Mouse (Mus musculus): Measurements from ENCODE around the gene Slc17a8. TPM values are rescaled to one million over a fixed set of nuclear protein-coding genes. Genes with fewer than 3 reads are reported as not detected.
"Not testable (repeated sequence)": the region's sequence is repeated elsewhere in the genome, so short reads cannot be mapped to it uniquely, and the experiment has no call there.

The Slc17a8 gene
- polyA plus RNA-seq (2015; fragmentation: Nextera tagmentation; extraction: Ambion mirVana), result 0.17 and 0.27 TPM in 2 replicates

- no peak within 1 kb of the TSS for H3K4me2 ChIP-seq (replicated peaks)
- H3K9ac ChIP-seq, result no peak within 1 kb of the TSS
- no peak within 1 kb of the TSS for H3K4me3 ChIP-seq (replicated peaks)
- 32% methylated on average over 7 of the region's 7 CpGs for WGBS
- H3K4me1 ChIP-seq, result no peaks in the 10 kb centered on the region
- no peak within 1 kb of the TSS for H3K27ac ChIP-seq (replicated peaks)
- H3K36me3 ChIP-seq, result no peaks in the 10 kb centered on the region
- ATAC-seq (ENCODE audit: insufficient number of reproducible peaks, low FRiP score, low TSS enrichment, low read depth), result no peak
- H3K27me3 ChIP-seq, result no peaks in the 10 kb centered on the region
- no peaks in the 10 kb centered on the region for H3K9me3 ChIP-seq (replicated peaks)
These were observed at the start of gene Slc17a8 for GRCm38 (mm10) chr10:89621129-89621528. Gene Slc17a8 (minus strand): TSS chr10:89621253.

GRCm38 (mm10) chr10:89670371-89670770 lies 49.3 kb upstream of the Slc17a8 start:
- 98% methylated on average over 5 of the region's 5 CpGs for WGBS
- not testable (repeated sequence) for H3K27ac ChIP-seq (replicated peaks); H3K9me3 ChIP-seq (replicated peaks); H3K36me3 ChIP-seq; H3K4me1 ChIP-seq; H3K4me2 ChIP-seq (replicated peaks); H3K27me3 ChIP-seq; H3K9ac ChIP-seq; ATAC-seq (ENCODE audit: insufficient number of reproducible peaks, low FRiP score, low TSS enrichment, low read depth); H3K4me3 ChIP-seq (replicated peaks)

- no peaks in the 10 kb centered on the region for H3K27me3 ChIP-seq
- no peak overlapping the region for H3K4me2 ChIP-seq (replicated peaks)
- no peak overlapping the region for H3K4me3 ChIP-seq (replicated peaks)
- H3K9ac ChIP-seq, result no peak overlapping the region
- no peaks in the 10 kb centered on the region for H3K4me1 ChIP-seq
- ATAC-seq (ENCODE audit: insufficient number of reproducible peaks, low FRiP score, low TSS enrichment, low read depth), result no peak
- no peak overlapping the region for H3K27ac ChIP-seq (replicated peaks)
- peaks cover 7% of the 10 kb centered on the region; the same call in 1 of the 2 replicates for H3K36me3 ChIP-seq
- 89% methylated on average over 7 of the region's 7 CpGs for WGBS
- H3K9me3 ChIP-seq (replicated peaks), result no peaks in the 10 kb centered on the region
These were observed 46.5 kb upstream of the Slc17a8 start for GRCm38 (mm10) chr10:89667571-89667970.

GRCm38 (mm10) chr10:89665679-89666078 lies 44.6 kb upstream of the Slc17a8 start:
- no peaks in the 10 kb centered on the region for H3K27me3 ChIP-seq
- 91% methylated on average over 9 of the region's 9 CpGs for WGBS
- H3K27ac ChIP-seq (replicated peaks), result no peak overlapping the region
- H3K9ac ChIP-seq, result no peak overlapping the region
- no peak for ATAC-seq (ENCODE audit: insufficient number of reproducible peaks, low FRiP score, low TSS enrichment, low read depth)
- no peak overlapping the region for H3K4me2 ChIP-seq (replicated peaks)
- no peaks in the 10 kb centered on the region for H3K4me1 ChIP-seq
- no peaks in the 10 kb centered on the region for H3K9me3 ChIP-seq (replicated peaks)
- H3K4me3 ChIP-seq (replicated peaks), result no peak overlapping the region
- H3K36me3 ChIP-seq, result peaks cover 17% of the 10 kb centered on the region

GRCm38 (mm10) chr10:89664977-89665645 lies 44.1 kb upstream of the Slc17a8 start:
- H3K36me3 ChIP-seq, result peaks cover 17% of the 10 kb centered on the region
- H3K27ac ChIP-seq (replicated peaks), result no peak overlapping the region
- 81% methylated on average over 8 of the region's 8 CpGs for WGBS
- no peak for ATAC-seq (ENCODE audit: insufficient number of reproducible peaks, low FRiP score, low TSS enrichment, low read depth)
- no peaks in the 10 kb centered on the region for H3K27me3 ChIP-seq
- H3K9me3 ChIP-seq (replicated peaks), result no peaks in the 10 kb centered on the region
- H3K4me1 ChIP-seq, result no peaks in the 10 kb centered on the region
- H3K9ac ChIP-seq, result no peak overlapping the region
- no peak overlapping the region for H3K4me2 ChIP-seq (replicated peaks)
- H3K4me3 ChIP-seq (replicated peaks), result no peak overlapping the region

- WGBS, result 82% methylated on average over 5 of the region's 5 CpGs
- no peak overlapping the region for H3K4me3 ChIP-seq (replicated peaks)
- no peak overlapping the region for H3K4me2 ChIP-seq (replicated peaks)
- H3K27me3 ChIP-seq, result no peaks in the 10 kb centered on the region
- H3K36me3 ChIP-seq, result peaks cover 45% of the 10 kb centered on the region
- no peaks in the 10 kb centered on the region for H3K9me3 ChIP-seq (replicated peaks)
- H3K9ac ChIP-seq, result no peak overlapping the region
- no peak for ATAC-seq (ENCODE audit: insufficient number of reproducible peaks, low FRiP score, low TSS enrichment, low read depth)
- no peak overlapping the region for H3K27ac ChIP-seq (replicated peaks)
- no peaks in the 10 kb centered on the region for H3K4me1 ChIP-seq
These were observed 35.3 kb upstream of the Slc17a8 start for GRCm38 (mm10) chr10:89656366-89656765.

- H3K27me3 ChIP-seq, result no peaks in the 10 kb centered on the region
- H3K9me3 ChIP-seq (replicated peaks), result no peaks in the 10 kb centered on the region
- no peaks in the 10 kb centered on the region for H3K4me1 ChIP-seq
- ATAC-seq (ENCODE audit: insufficient number of reproducible peaks, low FRiP score, low TSS enrichment, low read depth), result no peak
- no peak overlapping the region for H3K9ac ChIP-seq
- H3K4me2 ChIP-seq (replicated peaks), result no peak overlapping the region
- WGBS, result 69% methylated on average over 8 of the region's 8 CpGs
- H3K27ac ChIP-seq (replicated peaks), result no peak overlapping the region
- no peak overlapping the region for H3K4me3 ChIP-seq (replicated peaks)
- peaks cover 57% of the 10 kb centered on the region for H3K36me3 ChIP-seq
These were observed 31.9 kb upstream of the Slc17a8 start for GRCm38 (mm10) chr10:89652912-89653311.

- Histone ChIP-seq H3K4me3 (replicated peaks) (no peak overlapping the region), H3K9ac (no peak overlapping the region), H3K27me3 (no peaks in the 10 kb centered on the region), H3K4me1 (no peaks in the 10 kb centered on the region), H3K36me3 (peaks cover 49% of the 10 kb centered on the region), H3K4me2 (replicated peaks) (no peak overlapping the region), H3K9me3 (replicated peaks) (no peaks in the 10 kb centered on the region), H3K27ac (replicated peaks) (no peak overlapping the region)
- 83% methylated on average over 1 of the region's 1 CpGs for WGBS
- ATAC-seq (ENCODE audit: insufficient number of reproducible peaks, low FRiP score, low TSS enrichment, low read depth), result no peak
These were observed 30.6 kb upstream of the Slc17a8 start for GRCm38 (mm10) chr10:89651691-89652090.

GRCm38 (mm10) chr10:89646918-89647317 lies 25.9 kb upstream of the Slc17a8 start:
- no peaks in the 10 kb centered on the region for H3K4me1 ChIP-seq
- H3K4me2 ChIP-seq (replicated peaks), result no peak overlapping the region
- 90% methylated on average over 9 of the region's 9 CpGs for WGBS
- H3K9me3 ChIP-seq (replicated peaks), result no peaks in the 10 kb centered on the region
- no peak overlapping the region for H3K9ac ChIP-seq
- ATAC-seq (ENCODE audit: insufficient number of reproducible peaks, low FRiP score, low TSS enrichment, low read depth), result no peak
- H3K27ac ChIP-seq (replicated peaks), result no peak overlapping the region
- no peaks in the 10 kb centered on the region for H3K27me3 ChIP-seq
- H3K36me3 ChIP-seq, result peaks cover 61% of the 10 kb centered on the region
- no peak overlapping the region for H3K4me3 ChIP-seq (replicated peaks)

- no peak overlapping the region for H3K27ac ChIP-seq (replicated peaks)
- 88% methylated on average over 3 of the region's 3 CpGs for WGBS
- ATAC-seq (ENCODE audit: insufficient number of reproducible peaks, low FRiP score, low TSS enrichment, low read depth), result no peak
- peaks cover 26% of the 10 kb centered on the region for H3K36me3 ChIP-seq
- H3K4me1 ChIP-seq, result no peaks in the 10 kb centered on the region
- H3K9ac ChIP-seq, result no peak overlapping the region
- no peak overlapping the region for H3K4me2 ChIP-seq (replicated peaks)
- no peaks in the 10 kb centered on the region for H3K27me3 ChIP-seq
- no peak overlapping the region for H3K4me3 ChIP-seq (replicated peaks)
- H3K9me3 ChIP-seq (replicated peaks), result no peaks in the 10 kb centered on the region
These were observed 15.9 kb upstream of the Slc17a8 start for GRCm38 (mm10) chr10:89637001-89637400.

GRCm38 (mm10) chr10:89635018-89635417 lies 14.0 kb upstream of the Slc17a8 start:
- no peaks in the 10 kb centered on the region for H3K9me3 ChIP-seq (replicated peaks)
- H3K9ac ChIP-seq, result no peak overlapping the region
- no peak overlapping the region for H3K4me2 ChIP-seq (replicated peaks)
- no peaks in the 10 kb centered on the region for H3K4me1 ChIP-seq
- H3K27ac ChIP-seq (replicated peaks), result no peak overlapping the region
- WGBS, result 76% methylated on average over 5 of the region's 5 CpGs
- no peak overlapping the region for H3K4me3 ChIP-seq (replicated peaks)
- no peaks in the 10 kb centered on the region for H3K27me3 ChIP-seq
- peaks cover 6% of the 10 kb centered on the region; the same call in 1 of the 2 replicates for H3K36me3 ChIP-seq
- ATAC-seq (ENCODE audit: insufficient number of reproducible peaks, low FRiP score, low TSS enrichment, low read depth), result no peak
